In genomic region chr6:121096862-121097261, GRCm38 (mm10) we compare ENCODE assay signal across 30 mouse cellular contexts. TPM values are rescaled to one million over a fixed set of nuclear protein-coding genes. Genes with fewer than 3 reads are reported as not detected.
DNase-seq lines count a peak whose midpoint lies in the region; ATAC-seq lines count a peak whose summit lies in the region.
"Had no signal": no experiment of that assay in that cellular context is flagged by ENCODE, and none has a peak within 500 bp of the region (broad histone marks: within the 10 kb centered on the region; RNA-seq: fewer than 3 reads in every experiment).

No protein-coding gene starts in this region.

- 85% methylated on average over 8 of the region's 8 CpGs for WGBS in heart, embryonic 12.5 days
- 74% methylated on average over 8 of the region's 8 CpGs for WGBS in liver, embryonic 13.5 days (ENCODE audit: insufficient replicate concordance)
- 92% methylated on average over 8 of the region's 8 CpGs for WGBS in midbrain, embryonic 11.5 days

- no peak for DNase-seq in heart, adult 8-10 months (ENCODE audit: low spot score)
- DNase-seq in liver, embryonic 13.5 days, result no peak
- no peak for DNase-seq in right cerebral cortex, adult 18-20 months
- DNase-seq in midbrain, embryonic 11.5 days (ENCODE audit: low spot score, missing footprints), result no peak
- DNase-seq: adrenal gland, adult 2 months; adrenal gland, postnatal 36 days; cerebellum, adult 2 months; cerebellum, postnatal 14 days; forebrain, postnatal 0 days; gastrocnemius, postnatal 10 days; heart, adult 18-20 months; kidney, adult 9 months; kidney, postnatal 10 days; lung, postnatal 14 days; thymus, postnatal 14 days had no signal

- H3K9ac ChIP-seq in heart, embryonic 12.5 days, result 0 out of 2 replicates have a peak overlapping the region, but pooled peaks have one; percentile 16
- 0 out of 2 replicates have a peak overlapping the region, but pooled peaks have one; percentile 11 for H3K9ac ChIP-seq in liver, embryonic 13.5 days
- H3K9ac ChIP-seq in midbrain, embryonic 11.5 days (ENCODE audit: low read length), result no peak overlapping the region
- H3K9ac ChIP-seq: embryonic facial prominence, embryonic 15.5 days; forebrain, embryonic 12.5 days; forebrain, postnatal 0 days; hindbrain, embryonic 14.5 days; limb, embryonic 12.5 days; lung, embryonic 14.5 days; neural tube, embryonic 13.5 days; stomach, embryonic 15.5 days had no signal

- no peak for ATAC-seq in heart, embryonic 12.5 days (ENCODE audit: insufficient number of reproducible peaks, low FRiP score)
- no peak for ATAC-seq in liver, embryonic 13.5 days (ENCODE audit: low read depth)
- 0 out of 2 replicates have a peak, but pooled peaks have one; percentile 22 for ATAC-seq in megakaryocyte, adult 5-6 weeks (ENCODE audit: poor library complexity, severe bottlenecking)
- no peak for ATAC-seq in midbrain, embryonic 11.5 days (ENCODE audit: low FRiP score)
- ATAC-seq: activated CD4-positive, CD25-positive, alpha-beta regulatory T cell, adult 4 months; CD4-positive, CD25-positive, alpha-beta regulatory T cell, adult 4 months; forebrain, postnatal 0 days; intestine, postnatal 0 days had no signal

- peaks cover 87% of the 10 kb centered on the region for H3K4me1 ChIP-seq in heart, embryonic 12.5 days (replicated peaks)
- H3K4me1 ChIP-seq in brown adipose tissue, adult 24 weeks (ENCODE audit: control insufficient read depth, insufficient read depth, insufficient read length, low read length), result peaks cover 38% of the 10 kb centered on the region
- H3K4me1 ChIP-seq in liver, embryonic 13.5 days (replicated peaks), result peaks cover 100% of the 10 kb centered on the region
- no peaks in the 10 kb centered on the region; the same call in 1 of the 2 replicates for H3K4me1 ChIP-seq in midbrain, embryonic 11.5 days (ENCODE audit: control insufficient read depth, insufficient read depth, low read length)
- H3K4me1 ChIP-seq: limb, embryonic 12.5 days had no signal

- H3K4me2 ChIP-seq in heart, embryonic 12.5 days, result no peak overlapping the region
- H3K4me2 ChIP-seq in liver, embryonic 13.5 days, result no peak overlapping the region
- H3K4me2 ChIP-seq in midbrain, embryonic 11.5 days, result no peak overlapping the region
- H3K4me2 ChIP-seq: embryonic facial prominence, embryonic 15.5 days; forebrain, embryonic 12.5 days; hindbrain, embryonic 14.5 days; limb, embryonic 12.5 days; lung, embryonic 14.5 days; neural tube, embryonic 13.5 days; stomach, embryonic 15.5 days had no signal

- H3K27me3 ChIP-seq in heart, embryonic 12.5 days (replicated peaks), result no peaks in the 10 kb centered on the region
- H3K27me3 ChIP-seq in liver, embryonic 13.5 days, result no peaks in the 10 kb centered on the region
- no peaks in the 10 kb centered on the region for H3K27me3 ChIP-seq in midbrain, embryonic 11.5 days (ENCODE audit: control insufficient read depth, insufficient read depth, low read length)
- H3K27me3 ChIP-seq: embryonic facial prominence, embryonic 15.5 days; forebrain, embryonic 12.5 days; limb, embryonic 12.5 days; neural tube, embryonic 13.5 days; stomach, embryonic 15.5 days had no signal

- H3K9me3 ChIP-seq in heart, embryonic 12.5 days (replicated peaks), result no peaks in the 10 kb centered on the region
- no peaks in the 10 kb centered on the region for H3K9me3 ChIP-seq in liver, embryonic 13.5 days (replicated peaks)
- H3K9me3 ChIP-seq in midbrain, embryonic 11.5 days (ENCODE audit: control insufficient read depth, low read length), result no peaks in the 10 kb centered on the region
- H3K9me3 ChIP-seq: embryonic facial prominence, embryonic 10.5 days; embryonic facial prominence, embryonic 15.5 days; forebrain, embryonic 12.5 days; limb, embryonic 12.5 days; midbrain, embryonic 10.5 days; neural tube, embryonic 13.5 days; stomach, embryonic 15.5 days had no signal

- no peak overlapping the region for H3K4me3 ChIP-seq in heart, embryonic 12.5 days
- no peak overlapping the region for H3K4me3 ChIP-seq in brown adipose tissue, adult 24 weeks (ENCODE audit: insufficient read depth, low read depth, low read length)
- H3K4me3 ChIP-seq in liver, embryonic 13.5 days (replicated peaks), result no peak overlapping the region
- H3K4me3 ChIP-seq in midbrain, embryonic 11.5 days (ENCODE audit: low read depth, low read length), result no peak overlapping the region
- H3K4me3 ChIP-seq: embryonic facial prominence, embryonic 10.5 days; embryonic facial prominence, embryonic 15.5 days; forebrain, embryonic 12.5 days; limb, embryonic 12.5 days; midbrain, embryonic 10.5 days; neural tube, embryonic 13.5 days; stomach, embryonic 15.5 days had no signal

- peaks cover 12% of the 10 kb centered on the region; the same call in 1 of the 2 replicates for H3K36me3 ChIP-seq in heart, embryonic 12.5 days
- H3K36me3 ChIP-seq in liver, embryonic 13.5 days, result peaks cover 32% of the 10 kb centered on the region
- no peaks in the 10 kb centered on the region for H3K36me3 ChIP-seq in midbrain, embryonic 11.5 days (ENCODE audit: control insufficient read depth, insufficient read depth, low read length)
- H3K36me3 ChIP-seq: embryonic facial prominence, embryonic 15.5 days; forebrain, embryonic 12.5 days; limb, embryonic 12.5 days; stomach, embryonic 15.5 days had no signal

- H3K27ac ChIP-seq in heart, embryonic 12.5 days (ENCODE audit: poor library complexity, severe bottlenecking), result no peak overlapping the region
- H3K27ac ChIP-seq in brown adipose tissue, adult 24 weeks (replicated peaks; ENCODE audit: low read depth, low read length), result 0 out of 2 replicates have a peak overlapping the region, but pooled peaks have one; percentile 32
- H3K27ac ChIP-seq in liver, embryonic 13.5 days, result peak overlapping the region; percentile 97
- no peak overlapping the region for H3K27ac ChIP-seq in midbrain, embryonic 11.5 days (ENCODE audit: low read depth, low read length)
- H3K27ac ChIP-seq: embryonic facial prominence, embryonic 10.5 days; embryonic facial prominence, embryonic 15.5 days; forebrain, embryonic 12.5 days; hindbrain, embryonic 14.5 days; limb, embryonic 12.5 days; midbrain, embryonic 10.5 days; neural tube, embryonic 13.5 days; stomach, embryonic 15.5 days had no signal

RNA-seq across cellular contexts. Expression of gene Mical3, which starts 33.9 kb away (rescaled TPM):
- polyA plus RNA-seq in heart, embryonic 12.5 days (2016; fragmentation: Nextera tagmentation; extraction: Ambion mirVana), result 37.4 and 39.5 TPM in 2 replicates
- total RNA-seq in heart, adult 8-10 months (2022), result 100 to 1,000 TPM; 112 to 130 (median 120) TPM
- 33.3 and 42.4 TPM in 2 replicates for polyA plus RNA-seq in brown adipose tissue, adult 24 weeks (2012; ENCODE audit: insufficient read depth, insufficient read length, missing spikeins)
- 9.9 and 10.7 TPM in 2 replicates for polyA plus RNA-seq in liver, embryonic 13.5 days (2015; fragmentation: Nextera tagmentation; extraction: Ambion mirVana)
- total RNA-seq in megakaryocyte, adult 5-6 weeks (2015), result 4.3 and 7.7 TPM in 2 replicates
- total RNA-seq in megakaryocyte, adult 5-6 weeks (2017), result 2.4 TPM in 2 replicates
- 11.8 and 12.8 TPM in 2 replicates for polyA plus RNA-seq in midbrain, embryonic 11.5 days (2014; fragmentation: Nextera tagmentation; extraction: Ambion mirVana)

Comparison
In these comparisons a context has a peak if more than half of its experiments do, and no peak if none do; other contexts are left out.
1. H3K27ac ChIP-seq: peak in brown adipose tissue, adult 24 weeks (single experiment) and liver, embryonic 13.5 days (single experiment); none in heart, embryonic 12.5 days (single experiment) and midbrain, embryonic 11.5 days (single experiment).